Mouse (Mus musculus) kidney, postnatal 10 days (tissue): ENCODE measurements at regions not wholly inside any gene's neighbourhood (a gene's known extent, or its start where the extent isn't known, plus 50 kb on each side); places are given as distances from the start of the nearest gene placed in this dataset.

Source experiments
- DNase-seq: peaks from one replicate; pipeline ENCODE4 v3.0.0; 2021; ENCODE audit warnings: mixed read lengths

DNA sequence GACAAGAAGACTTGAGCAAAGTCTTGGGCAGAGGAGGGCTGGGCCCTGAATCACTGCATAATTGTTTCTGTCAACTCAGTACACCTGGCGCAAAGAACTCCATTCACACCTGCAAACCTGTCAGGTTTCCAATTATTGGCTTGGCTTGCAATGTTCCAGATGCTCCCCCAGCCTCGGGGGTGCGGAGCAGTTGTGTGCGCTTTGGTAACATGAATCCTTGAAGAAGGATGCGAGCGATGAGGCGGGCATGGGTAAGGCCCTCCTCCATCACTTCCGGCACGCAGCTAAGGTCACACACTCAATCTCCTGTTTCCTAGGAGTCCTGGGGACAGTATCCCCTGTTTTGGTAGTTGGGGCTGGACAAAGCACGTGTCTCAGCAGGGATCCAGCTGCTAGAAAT is 81.6 kb upstream of the Pcdh8 start:
- DNase-seq = no peak

- DNase-seq = no peak
Observed at GRCm38 (mm10) chr14:79851795-79852194, 80.7 kb upstream of the Pcdh8 start.

DNA sequence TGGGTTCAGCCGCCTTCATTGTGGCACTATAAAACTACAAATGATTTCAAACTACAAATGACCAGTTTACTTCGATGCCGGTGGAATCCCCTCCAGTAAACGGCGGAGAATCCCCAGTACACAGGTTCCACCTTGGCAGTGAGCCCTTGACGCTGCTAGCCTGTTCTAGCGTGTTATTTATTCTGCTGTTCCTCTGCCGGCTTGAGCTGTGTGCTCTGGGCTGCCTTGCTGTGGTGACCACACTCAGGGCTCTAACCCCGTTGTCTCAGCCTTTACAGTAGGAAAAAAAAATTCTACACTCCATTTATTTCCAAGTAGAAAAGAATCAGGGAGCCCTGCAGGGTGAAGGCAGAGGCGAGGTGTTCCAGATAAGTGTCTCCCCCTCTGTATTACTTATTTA is 80.1 kb upstream of the Pcdh8 start:
- peak; percentile 17 for DNase-seq

DNA sequence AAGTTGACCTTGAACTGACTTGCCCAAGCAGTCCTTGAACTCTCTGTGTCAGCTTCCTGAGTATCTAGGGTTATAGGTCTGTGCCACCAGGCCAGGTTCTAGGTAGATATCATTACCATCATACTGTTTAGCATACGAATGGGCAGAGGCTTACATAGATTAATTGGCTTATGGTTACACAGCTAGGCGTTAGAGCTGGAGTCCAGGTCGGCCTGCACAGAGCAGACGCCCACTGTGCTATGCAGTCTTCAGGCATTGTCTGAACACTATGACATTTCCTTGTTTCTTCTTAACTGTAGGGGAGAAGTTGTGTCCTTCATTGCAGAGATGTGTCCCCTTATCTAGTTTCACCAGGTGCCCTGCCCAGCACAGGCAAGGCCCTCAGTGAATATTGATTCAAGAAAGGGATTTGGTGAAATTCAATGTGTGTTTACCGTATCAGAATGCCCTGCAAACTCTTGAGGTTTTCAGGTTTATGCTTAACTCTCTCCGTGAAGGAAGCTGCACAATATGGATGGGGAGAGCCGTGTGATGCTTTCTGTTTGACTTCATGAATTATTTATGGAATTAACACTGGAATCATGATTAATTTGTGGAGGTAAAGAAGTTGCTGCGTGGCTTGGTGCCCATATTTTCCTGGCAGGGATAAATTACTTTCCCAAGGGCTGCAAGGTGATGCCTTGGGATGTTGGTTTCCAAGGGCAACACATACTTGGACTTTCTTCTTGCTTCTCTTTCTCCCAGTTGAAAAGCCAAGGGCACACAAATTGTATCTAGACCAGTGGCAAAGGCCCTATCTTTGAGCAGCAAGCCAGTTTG is 78.7 kb upstream of the Pcdh8 start:
- no peak for DNase-seq

GRCm38 (mm10) chr14:79848116-79848515 is 77.0 kb upstream of the Pcdh8 start:
- no peak for DNase-seq

GRCm38 (mm10) chr14:79844306-79844705 is 73.2 kb upstream of the Pcdh8 start:
- no peak for DNase-seq

DNA sequence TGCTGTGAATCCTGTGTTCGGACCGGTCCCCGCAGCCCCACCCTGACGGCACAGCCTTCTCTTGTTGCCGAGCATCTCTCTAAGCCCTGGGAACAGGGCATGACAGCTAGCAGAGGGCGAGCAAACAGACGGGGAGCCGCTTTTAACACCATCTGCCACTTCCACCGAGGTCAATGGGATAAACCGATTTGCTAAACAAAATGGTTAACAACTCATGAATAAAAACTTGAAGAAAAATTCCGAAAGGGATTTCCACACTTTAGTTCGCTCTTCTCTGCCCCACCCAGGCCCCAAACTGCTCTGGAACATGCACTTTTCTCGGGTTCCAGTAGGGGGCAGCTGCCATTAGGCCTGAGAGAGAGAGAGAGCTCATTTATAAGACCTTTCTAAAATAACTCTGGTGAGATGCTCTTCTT is 72.0 kb upstream of the Pcdh8 start:
- DNase-seq = peak; percentile 56

GRCm38 (mm10) chr14:79842734-79843133 is 71.6 kb upstream of the Pcdh8 start:
- no peak for DNase-seq

DNA sequence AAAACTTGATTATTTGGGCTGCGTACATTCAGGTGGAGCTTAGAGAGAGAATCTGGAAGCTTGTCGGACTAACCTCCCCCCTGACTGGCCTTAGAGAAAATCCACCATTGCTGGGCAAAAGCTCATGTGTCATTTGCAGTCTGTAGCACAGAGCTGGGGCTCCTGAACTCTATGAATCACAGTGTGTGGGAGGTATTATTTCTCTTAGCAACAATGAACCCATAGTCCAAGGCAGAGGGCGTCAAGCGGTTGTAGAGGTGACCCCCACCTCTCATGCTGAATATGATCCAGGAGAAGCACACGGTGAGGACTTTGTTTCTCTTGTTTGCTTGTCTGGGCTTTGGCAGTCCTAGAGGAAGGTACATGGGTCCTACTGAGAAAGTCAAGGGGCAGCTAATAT is 66.0 kb upstream of the Pcdh8 start:
- no peak for DNase-seq

GRCm38 (mm10) chr14:79836186-79836585 is 65.1 kb upstream of the Pcdh8 start:
- no peak for DNase-seq

- DNase-seq = no peak
Observed at GRCm38 (mm10) chr14:79824670-79825446, 53.7 kb upstream of the Pcdh8 start.

DNA sequence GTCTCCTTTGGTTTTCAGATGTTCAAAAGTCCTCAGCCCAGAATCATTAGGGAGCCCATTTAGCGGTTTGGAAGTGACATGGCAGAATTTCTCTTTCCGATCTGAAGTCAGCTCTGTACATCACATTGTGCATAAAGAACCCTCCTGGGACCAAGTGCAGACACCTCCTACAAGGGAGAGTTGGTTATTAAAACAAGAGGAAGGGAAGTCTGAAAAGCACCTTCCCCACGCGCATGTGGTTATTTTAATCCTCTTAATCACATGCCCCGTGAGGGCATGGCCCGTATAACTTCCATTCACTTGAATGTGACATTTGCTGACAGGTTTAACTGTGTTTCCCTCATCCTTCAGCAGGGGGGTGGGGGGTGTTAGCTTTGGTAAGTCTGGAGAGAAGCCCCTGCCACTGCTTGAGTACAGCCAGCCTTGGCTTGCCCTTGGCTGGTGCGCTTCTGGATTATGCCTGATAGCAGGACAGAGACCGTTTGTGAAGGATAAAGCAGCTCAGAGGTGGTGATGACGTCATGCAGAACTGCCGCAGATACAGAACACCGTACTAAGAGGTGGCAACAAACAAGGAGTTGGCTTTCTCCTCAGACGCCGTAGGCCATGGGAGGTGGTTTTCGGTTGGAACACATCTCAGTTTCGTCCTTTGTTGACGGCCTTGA is 51.5 kb upstream of the Pcdh8 start:
- DNase-seq = no peak

DNA sequence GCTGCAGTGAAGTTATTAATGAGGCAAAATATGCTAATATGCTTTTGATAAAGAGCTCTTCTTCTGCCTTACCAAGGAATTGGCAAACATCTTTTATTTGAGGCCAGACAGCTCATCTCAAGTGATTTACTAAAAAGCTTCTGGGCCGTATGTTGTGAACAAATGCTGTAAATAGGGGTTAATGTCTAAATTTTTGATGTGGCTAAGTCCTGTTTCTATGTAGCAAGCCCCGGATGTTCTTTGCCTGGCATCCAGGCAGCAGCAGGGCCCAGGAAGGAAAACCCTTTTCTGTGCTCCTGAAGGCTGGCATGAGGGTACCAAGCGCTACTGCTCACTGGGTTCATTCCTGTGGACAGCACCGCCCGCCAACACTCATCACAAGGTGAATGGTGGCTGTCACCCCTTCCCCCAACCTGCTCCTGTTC is 50.9 kb upstream of the Pcdh8 start:
- DNase-seq = no peak

DNA sequence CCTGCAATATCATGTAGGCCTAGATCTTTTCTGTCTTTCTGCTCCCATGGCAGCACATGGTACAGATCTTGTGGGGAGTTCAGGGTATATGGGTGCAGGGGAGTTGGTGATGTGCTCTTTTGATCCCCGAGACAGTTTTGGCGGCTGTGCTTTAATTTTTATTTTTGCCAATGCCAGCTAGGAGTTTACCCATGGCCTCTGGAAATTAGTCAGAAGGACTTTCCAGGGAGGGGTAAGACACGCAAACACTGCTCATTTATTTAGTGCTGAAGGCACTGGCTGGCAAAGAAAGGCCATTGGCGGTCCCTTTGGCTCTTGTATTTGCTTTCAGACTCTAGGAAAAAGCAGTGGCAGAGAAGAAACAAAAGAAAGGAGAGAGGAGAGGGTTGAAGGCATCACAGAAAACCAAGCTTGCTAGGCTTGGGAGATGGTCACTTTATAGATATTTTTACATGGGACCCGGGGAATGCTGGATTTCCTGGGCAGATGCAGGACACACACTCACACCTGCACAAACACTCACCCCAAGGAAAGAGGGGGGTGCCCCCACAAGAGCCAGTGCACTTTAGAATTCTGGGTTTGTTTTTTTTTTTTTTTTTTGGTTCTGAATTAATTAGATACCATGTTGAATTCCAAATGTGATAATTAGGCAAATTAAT is 50.4 kb upstream of the Pcdh8 start:
- DNase-seq = no peak
